Mouse (Mus musculus): ENCODE results near the gene Atad2b. TPM values are rescaled to one million over a fixed set of nuclear protein-coding genes. Genes with fewer than 3 reads are reported as not detected.

Atad2b gene
- total and polyA plus RNA-seq, 3 experiments, result 9.9 to 44.3 (median 15.3) TPM

GRCm38 (mm10) chr12:5048104-5048503 lies 131.0 kb downstream of the Atad2b start:
- no peak overlapping the region for H3K9ac ChIP-seq (ENCODE audit: control insufficient read depth, low read depth, low read length, poor library complexity, severe bottlenecking)
- H3K4me3 ChIP-seq (ENCODE audit: control insufficient read depth in 1 of 2, insufficient read depth in 1 of 2, low read depth in 2 of 2, low read length in 2 of 2), result no peak overlapping the region
- H3K36me3 ChIP-seq (ENCODE audit: control insufficient read depth in 1 of 2, insufficient read depth in 2 of 2, low read length in 2 of 2), result no peaks in the 10 kb centered on the region
- no peak for DNase-seq (ENCODE audit: low read depth, low spot score)
- TF ChIP-seq MYC (IDR thresholded peaks at IDR 0.05; ENCODE audit: low read depth, low read length), result no peak
- TF ChIP-seq ZMIZ1 (IDR thresholded peaks at IDR 0.05; ENCODE audit: low read depth, low read length), result no peak
- H3K4me1 ChIP-seq (ENCODE audit: control insufficient read depth in 1 of 2, insufficient read depth in 2 of 2, low read length in 2 of 2), result no peaks in the 10 kb centered on the region
- no peak overlapping the region for H3K27ac ChIP-seq (ENCODE audit: control insufficient read depth, low read depth, low read length)
- no peaks in the 10 kb centered on the region for H3K27me3 ChIP-seq (ENCODE audit: control insufficient read depth in 1 of 2, insufficient read depth in 2 of 2, low read length in 2 of 2)
- H3K9me3 ChIP-seq (replicated peaks; ENCODE audit: insufficient read depth, low read length), result no peaks in the 10 kb centered on the region
- no peaks in the 10 kb centered on the region for H3K79me2 ChIP-seq (ENCODE audit: control insufficient read depth, insufficient read depth, low read length, poor library complexity)

GRCm38 (mm10) chr12:5067590-5067989 lies 150.4 kb downstream of the Atad2b start:
- H3K36me3 ChIP-seq (ENCODE audit: control insufficient read depth in 1 of 2, insufficient read depth in 2 of 2, low read length in 2 of 2), result no peaks in the 10 kb centered on the region
- no peak overlapping the region for H3K9ac ChIP-seq (ENCODE audit: control insufficient read depth, low read depth, low read length, poor library complexity, severe bottlenecking)
- no peak overlapping the region for H3K27ac ChIP-seq (ENCODE audit: control insufficient read depth, low read depth, low read length)
- no peaks in the 10 kb centered on the region for H3K27me3 ChIP-seq (ENCODE audit: control insufficient read depth in 1 of 2, insufficient read depth in 2 of 2, low read length in 2 of 2)
- TF ChIP-seq ZMIZ1 (IDR thresholded peaks at IDR 0.05; ENCODE audit: low read depth, low read length), result no peak
- no peak for TF ChIP-seq MYB (IDR thresholded peaks at IDR 0.05; ENCODE audit: low read depth, low read length)
- no peak for TF ChIP-seq MXI1 (IDR thresholded peaks at IDR 0.05; ENCODE audit: low read depth, low read length)
- no peak for TF ChIP-seq POLR2AphosphoS2 (IDR thresholded peaks at IDR 0.05; ENCODE audit: low read length)
- TF ChIP-seq RCOR1 (IDR thresholded peaks at IDR 0.05; ENCODE audit: low read depth, low read length), result no peak
- no peak for TF ChIP-seq GATA1 (IDR thresholded peaks at IDR 0.05; ENCODE audit: low read depth, low read length)
- no peaks in the 10 kb centered on the region for H3K4me1 ChIP-seq (ENCODE audit: control insufficient read depth in 1 of 2, insufficient read depth in 2 of 2, low read length in 2 of 2)
- H3K9me3 ChIP-seq (replicated peaks; ENCODE audit: insufficient read depth, low read length), result no peaks in the 10 kb centered on the region
- no peaks in the 10 kb centered on the region for H3K79me2 ChIP-seq (ENCODE audit: control insufficient read depth, insufficient read depth, low read length, poor library complexity)
- H3K4me3 ChIP-seq (ENCODE audit: control insufficient read depth in 1 of 2, insufficient read depth in 1 of 2, low read depth in 2 of 2, low read length in 2 of 2), result no peak overlapping the region
- no peak for DNase-seq (ENCODE audit: low read depth, low spot score)

GRCm38 (mm10) chr12:5070131-5070530 lies 153.0 kb downstream of the Atad2b start:
- TF ChIP-seq CHD1 (IDR thresholded peaks at IDR 0.05; ENCODE audit: low read depth, low read length), result no peak
- Histone ChIP-seq H3K9me3 (replicated peaks; ENCODE audit: insufficient read depth, low read length) (no peaks in the 10 kb centered on the region), H3K36me3 (ENCODE audit: control insufficient read depth in 1 of 2, insufficient read depth in 2 of 2, low read length in 2 of 2) (no peaks in the 10 kb centered on the region), H3K79me2 (ENCODE audit: control insufficient read depth, insufficient read depth, low read length, poor library complexity) (no peaks in the 10 kb centered on the region), H3K9ac (ENCODE audit: control insufficient read depth, low read depth, low read length, poor library complexity, severe bottlenecking) (no peak overlapping the region), H3K27ac (ENCODE audit: control insufficient read depth, low read depth, low read length) (no peak overlapping the region), H3K27me3 (ENCODE audit: control insufficient read depth in 1 of 2, insufficient read depth in 2 of 2, low read length in 2 of 2) (no peaks in the 10 kb centered on the region), H3K4me1 (ENCODE audit: control insufficient read depth in 1 of 2, insufficient read depth in 2 of 2, low read length in 2 of 2) (no peaks in the 10 kb centered on the region), H3K4me3 (ENCODE audit: control insufficient read depth in 1 of 2, insufficient read depth in 1 of 2, low read depth in 2 of 2, low read length in 2 of 2) (no peak overlapping the region)
- DNase-seq (ENCODE audit: low read depth, low spot score), result no peak

DNA sequence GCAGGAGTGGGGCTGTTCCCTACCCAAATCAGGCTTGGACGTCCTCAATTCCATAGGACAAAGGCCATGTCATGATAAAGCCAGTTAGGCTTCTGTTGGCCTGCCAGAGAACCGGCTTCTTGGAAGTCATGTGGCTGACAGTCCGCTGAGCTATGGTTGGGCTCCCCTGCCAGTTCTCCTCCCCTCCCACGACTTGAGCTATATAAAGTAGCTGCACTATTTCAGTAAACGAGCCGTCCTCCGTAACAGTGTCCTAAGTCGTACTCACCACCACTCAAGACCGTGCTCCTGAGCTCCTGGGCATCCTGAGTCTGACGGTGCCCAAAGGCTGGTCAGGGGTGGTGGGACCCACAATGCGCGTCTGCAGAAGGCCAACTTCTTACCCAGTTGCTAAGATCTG lies 156.0 kb downstream of the Atad2b start:
- no peak for DNase-seq (ENCODE audit: low read depth, low spot score)
- Histone ChIP-seq H3K4me1 (ENCODE audit: control insufficient read depth in 1 of 2, insufficient read depth in 2 of 2, low read length in 2 of 2) (no peaks in the 10 kb centered on the region), H3K9ac (ENCODE audit: control insufficient read depth, low read depth, low read length, poor library complexity, severe bottlenecking) (no peak overlapping the region), H3K27ac (ENCODE audit: control insufficient read depth, low read depth, low read length) (no peak overlapping the region), H3K79me2 (ENCODE audit: control insufficient read depth, insufficient read depth, low read length, poor library complexity) (no peaks in the 10 kb centered on the region), H3K4me3 (ENCODE audit: control insufficient read depth in 1 of 2, insufficient read depth in 1 of 2, low read depth in 2 of 2, low read length in 2 of 2) (no peak overlapping the region), H3K9me3 (replicated peaks; ENCODE audit: insufficient read depth, low read length) (no peaks in the 10 kb centered on the region), H3K36me3 (ENCODE audit: control insufficient read depth in 1 of 2, insufficient read depth in 2 of 2, low read length in 2 of 2) (no peaks in the 10 kb centered on the region), H3K27me3 (ENCODE audit: control insufficient read depth in 1 of 2, insufficient read depth in 2 of 2, low read length in 2 of 2) (no peaks in the 10 kb centered on the region)
- TF ChIP-seq MEF2A (IDR thresholded peaks at IDR 0.05; ENCODE audit: extremely low read depth, insufficient replicate concordance, low read depth, low read length, poor library complexity, severe bottlenecking), result no peak
- TF ChIP-seq ZKSCAN1 (IDR thresholded peaks at IDR 0.05; ENCODE audit: low read depth, low read length), result no peak
- no peak for TF ChIP-seq NELFE (IDR thresholded peaks at IDR 0.05; ENCODE audit: low read depth, low read length)
- TF ChIP-seq BHLHE40 (IDR thresholded peaks at IDR 0.05; ENCODE audit: borderline replicate concordance, low read depth, low read length), result no peak
- TF ChIP-seq TCF12 (IDR thresholded peaks at IDR 0.05; ENCODE audit: low read depth, low read length), result no peak
- TF ChIP-seq TAL1 (IDR thresholded peaks at IDR 0.05; ENCODE audit: low read length), result no peak
- TF ChIP-seq MXI1 (IDR thresholded peaks at IDR 0.05; ENCODE audit: low read depth, low read length), result no peak
- TF ChIP-seq MYC (IDR thresholded peaks at IDR 0.05; ENCODE audit: low read depth, low read length), result no peak
- no peak for TF ChIP-seq MAFK (IDR thresholded peaks at IDR 0.05; ENCODE audit: borderline replicate concordance, low read depth, low read length)
- TF ChIP-seq UBTF (IDR thresholded peaks at IDR 0.05; ENCODE audit: borderline replicate concordance, insufficient read depth, low read depth, low read length), result no peak
- no peak for TF ChIP-seq RCOR1 (IDR thresholded peaks at IDR 0.05; ENCODE audit: low read depth, low read length)
- TF ChIP-seq GATA1 (IDR thresholded peaks at IDR 0.05; ENCODE audit: low read depth, low read length), result no peak
